Mouse (Mus musculus) spleen, adult 2 months (tissue): Measurements from ENCODE around the gene Pgap2.

Experiments
- CTCF ChIP-seq: fragments of 200-500 bp; IDR thresholded peaks from 2 replicates; pipeline ENCODE4 v1.5.1; 2011; ENCODE audit warnings: mild to moderate bottlenecking, inconsistent platforms; ENCODE audit not compliant: insufficient read depth, insufficient read length, insufficient replicate concordance; ENCODE audit errors: extremely low read depth
- POLR2A ChIP-seq: fragments of 200-500 bp; IDR thresholded peaks from 2 replicates; pipeline ENCODE4 v1.6.1; 2011; ENCODE audit warnings: low read depth, low read length, inconsistent platforms

DNA sequence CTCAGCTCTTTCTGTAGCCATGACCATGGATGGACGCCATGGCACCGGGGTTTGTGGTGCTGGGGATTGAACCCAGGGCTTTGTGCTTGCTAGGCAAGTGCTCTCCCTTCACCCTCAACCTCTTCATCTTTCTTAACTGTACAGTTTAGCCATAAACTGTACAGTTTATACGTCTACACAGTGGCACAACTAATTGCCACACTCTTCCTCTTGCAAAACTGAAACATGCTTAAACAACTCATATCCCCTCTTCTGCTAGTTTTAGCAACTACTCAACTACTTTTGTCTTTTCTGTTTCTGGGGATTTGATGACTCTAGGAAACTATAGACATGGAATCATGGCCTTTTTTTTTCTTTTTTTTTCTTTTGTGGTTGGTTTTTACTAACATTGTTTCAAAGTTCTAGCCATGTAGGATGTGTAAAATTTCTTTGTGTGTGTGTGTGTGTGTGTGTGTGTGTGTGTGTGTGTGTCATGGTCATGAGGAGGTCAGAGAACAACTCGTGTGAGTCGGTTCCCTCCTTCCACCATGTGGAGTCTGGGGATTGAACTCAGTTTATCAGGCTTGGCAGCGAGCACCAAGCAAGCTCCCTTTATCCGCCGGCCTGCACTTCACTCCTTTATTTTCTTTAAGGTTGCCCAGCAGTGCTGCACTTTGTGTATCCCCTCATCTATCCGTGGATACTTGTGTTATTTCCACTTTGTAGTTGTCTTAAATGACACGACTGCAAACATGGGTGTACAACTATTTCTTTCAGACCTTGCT lies 49.9 kb downstream of the Pgap2 start:
- TF ChIP-seq CTCF (no peak), POLR2A (no peak)
